Mouse (Mus musculus) heart, postnatal 25 days (tissue): Measurements from ENCODE around the gene Hrh2. TPM values are rescaled to one million over a fixed set of nuclear protein-coding genes. Genes with fewer than 3 reads are reported as not detected.

Experiments used
- total RNA-seq, 2 experiments: library from RNA; stranded (reverse); gene quantifications; 2 replicates each; pipeline ENCODE4 v1.2.3; 2021

Hrh2 gene
- total RNA-seq, 2 experiments from 2014 or later = 0.10 to 0.28 TPM

Other genes with a start within 250 kb of the Hrh2 start
- gene Drd1, start 136.4 kb upstream of the Hrh2 start, total RNA-seq = 1 to 10 TPM in 1 of 2 experiments, under 1 TPM in 1; 0.28 to 1.1 TPM
- gene Sfxn1, start 120.3 kb upstream of the Hrh2 start, total RNA-seq = 1 to 10 TPM; 6.8 to 7.7 TPM
- gene Cplx2, start 179.2 kb downstream of the Hrh2 start, total RNA-seq = 1 to 10 TPM; 2.7 to 2.8 TPM